Mouse (Mus musculus): ENCODE data around the gene Rhod.

The Rhod gene

GRCm38 (mm10) chr19:4423021-4423420 is 16.2 kb downstream of the Rhod start:
- in situ Hi-C loops (cut with MboI; ENCODE audit: low pct_unique_long_range_greater_than_20kb in 1 of 2, low sequenced_read_pairs in 2 of 2, unreplicated experiment in 1 of 2) = no loop called here

- in situ Hi-C loops (cut with MboI; ENCODE audit: low pct_unique_long_range_greater_than_20kb in 1 of 2, low sequenced_read_pairs in 2 of 2, unreplicated experiment in 1 of 2) = no loop called here
These were observed 16.7 kb downstream of the Rhod start for GRCm38 (mm10) chr19:4422581-4422980.

- in situ Hi-C loops (cut with MboI; ENCODE audit: low pct_unique_long_range_greater_than_20kb in 1 of 2, low sequenced_read_pairs in 2 of 2, unreplicated experiment in 1 of 2) = no loop called here
These were observed 18.9 kb downstream of the Rhod start for GRCm38 (mm10) chr19:4420153-4420910.

GRCm38 (mm10) chr19:4419711-4420110 is 19.5 kb downstream of the Rhod start:
- in situ Hi-C loops (cut with MboI; ENCODE audit: low pct_unique_long_range_greater_than_20kb in 1 of 2, low sequenced_read_pairs in 2 of 2, unreplicated experiment in 1 of 2) = no loop called here

GRCm38 (mm10) chr19:4417713-4418112 is 21.5 kb downstream of the Rhod start:
- in situ Hi-C loops (cut with MboI; ENCODE audit: low pct_unique_long_range_greater_than_20kb in 1 of 2, low sequenced_read_pairs in 2 of 2, unreplicated experiment in 1 of 2) = no loop called here

GRCm38 (mm10) chr19:4417183-4417582 is 22.0 kb downstream of the Rhod start:
- in situ Hi-C loops (cut with MboI; ENCODE audit: low pct_unique_long_range_greater_than_20kb in 1 of 2, low sequenced_read_pairs in 2 of 2, unreplicated experiment in 1 of 2) = no loop called here

- in situ Hi-C loops (cut with MboI; ENCODE audit: low pct_unique_long_range_greater_than_20kb in 1 of 2, low sequenced_read_pairs in 2 of 2, unreplicated experiment in 1 of 2) = no loop called here
These were observed 24.6 kb downstream of the Rhod start for GRCm38 (mm10) chr19:4414631-4415030.

GRCm38 (mm10) chr19:4409062-4409461 is 30.2 kb downstream of the Rhod start:
- in situ Hi-C loops (cut with MboI; ENCODE audit: low pct_unique_long_range_greater_than_20kb in 1 of 2, low sequenced_read_pairs in 2 of 2, unreplicated experiment in 1 of 2) = no loop called here

GRCm38 (mm10) chr19:4404840-4405239 is 34.4 kb downstream of the Rhod start:
- in situ Hi-C loops (cut with MboI; ENCODE audit: low pct_unique_long_range_greater_than_20kb in 1 of 2, low sequenced_read_pairs in 2 of 2, unreplicated experiment in 1 of 2) = no loop called here

GRCm38 (mm10) chr19:4398959-4399358 is 40.3 kb downstream of the Rhod start:
- in situ Hi-C loops (cut with MboI; ENCODE audit: low pct_unique_long_range_greater_than_20kb in 1 of 2, low sequenced_read_pairs in 2 of 2, unreplicated experiment in 1 of 2) = no loop called here

- in situ Hi-C loops (cut with MboI; ENCODE audit: low pct_unique_long_range_greater_than_20kb in 1 of 2, low sequenced_read_pairs in 2 of 2, unreplicated experiment in 1 of 2) = no loop called here
These were observed 40.6 kb downstream of the Rhod start for GRCm38 (mm10) chr19:4398630-4398948.

GRCm38 (mm10) chr19:4397798-4398629 is 41.2 kb downstream of the Rhod start, which contains the start of gene Kdm2a:
Gene Kdm2a, minus strand, starts transcription at chr19:4398285.
- in situ Hi-C loops (cut with MboI; ENCODE audit: low pct_unique_long_range_greater_than_20kb in 1 of 2, low sequenced_read_pairs in 2 of 2, unreplicated experiment in 1 of 2) = no loop called here

GRCm38 (mm10) chr19:4396998-4397797 is 42.0 kb downstream of the Rhod start:
- in situ Hi-C loops (cut with MboI; ENCODE audit: low pct_unique_long_range_greater_than_20kb in 1 of 2, low sequenced_read_pairs in 2 of 2, unreplicated experiment in 1 of 2) = no loop called here

GRCm38 (mm10) chr19:4396081-4396997 is 42.9 kb downstream of the Rhod start:
- in situ Hi-C loops (cut with MboI; ENCODE audit: low pct_unique_long_range_greater_than_20kb in 1 of 2, low sequenced_read_pairs in 2 of 2, unreplicated experiment in 1 of 2) = no loop called here

- in situ Hi-C loops (cut with MboI; ENCODE audit: low pct_unique_long_range_greater_than_20kb in 1 of 2, low sequenced_read_pairs in 2 of 2, unreplicated experiment in 1 of 2) = no loop called here
These were observed 52.0 kb downstream of the Rhod start for GRCm38 (mm10) chr19:4387276-4387675.

- in situ Hi-C loops (cut with MboI; ENCODE audit: low pct_unique_long_range_greater_than_20kb in 1 of 2, low sequenced_read_pairs in 2 of 2, unreplicated experiment in 1 of 2) = no loop called here
These were observed 54.2 kb downstream of the Rhod start for GRCm38 (mm10) chr19:4385026-4385425.

- in situ Hi-C loops (cut with MboI; ENCODE audit: low pct_unique_long_range_greater_than_20kb in 1 of 2, low sequenced_read_pairs in 2 of 2, unreplicated experiment in 1 of 2) = no loop called here
These were observed 54.9 kb downstream of the Rhod start for GRCm38 (mm10) chr19:4384322-4384721.

GRCm38 (mm10) chr19:4383306-4383705 is 55.9 kb downstream of the Rhod start:
- in situ Hi-C loops (cut with MboI; ENCODE audit: low pct_unique_long_range_greater_than_20kb in 1 of 2, low sequenced_read_pairs in 2 of 2, unreplicated experiment in 1 of 2) = no loop called here
